Mouse (Mus musculus): ENCODE measurements around the gene Nelfe.
A peak's percentile ranks its signal among the peaks of the same experiment; 100 is the strongest.
"Not testable (repeated sequence)": the region's sequence is repeated elsewhere in the genome, so short reads cannot be mapped to it uniquely, and the experiment has no call there.

The Nelfe gene

DNA sequence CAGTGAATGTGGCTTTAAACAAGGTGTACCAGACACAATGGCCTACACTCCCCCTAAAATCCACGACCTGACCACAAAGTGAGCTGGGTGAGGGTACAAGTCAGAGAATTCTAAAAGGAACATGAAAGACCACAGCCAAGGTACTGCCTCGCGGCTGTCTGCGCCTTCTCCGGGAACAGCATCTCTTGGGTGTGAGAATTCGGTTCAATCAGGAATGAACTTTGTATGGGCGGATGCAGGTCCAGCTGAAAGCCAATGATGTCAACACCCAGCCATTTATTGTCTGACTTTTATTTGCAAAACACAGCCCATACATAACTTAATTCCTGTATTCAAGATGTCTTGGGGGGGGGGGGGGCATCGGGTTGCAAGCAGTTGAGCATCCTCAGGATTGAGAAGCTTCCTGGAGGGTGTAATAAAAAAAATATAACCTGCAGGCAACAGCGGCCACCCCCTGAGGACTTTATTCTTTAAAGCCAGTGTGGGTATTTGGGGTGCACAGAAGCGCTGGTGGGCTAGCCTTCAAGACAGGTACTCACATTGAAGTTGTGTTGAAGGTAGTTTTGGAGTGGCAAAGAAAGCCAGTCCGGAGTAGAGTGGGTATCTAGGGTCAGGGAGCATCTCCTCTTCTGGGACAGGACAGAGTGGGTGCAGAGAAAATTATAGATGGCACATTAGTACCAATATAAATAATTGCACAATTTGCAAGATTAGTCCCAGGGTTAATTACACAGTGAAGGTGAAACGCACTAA lies 43.1 kb downstream of the Nelfe start:
- DNase-seq (ENCODE audit: low read depth), result no peak

GRCm38 (mm10) chr17:34894074-34894597 lies 43.9 kb downstream of the Nelfe start:
- DNase-seq (ENCODE audit: low read depth), result peak; percentile 93

DNA sequence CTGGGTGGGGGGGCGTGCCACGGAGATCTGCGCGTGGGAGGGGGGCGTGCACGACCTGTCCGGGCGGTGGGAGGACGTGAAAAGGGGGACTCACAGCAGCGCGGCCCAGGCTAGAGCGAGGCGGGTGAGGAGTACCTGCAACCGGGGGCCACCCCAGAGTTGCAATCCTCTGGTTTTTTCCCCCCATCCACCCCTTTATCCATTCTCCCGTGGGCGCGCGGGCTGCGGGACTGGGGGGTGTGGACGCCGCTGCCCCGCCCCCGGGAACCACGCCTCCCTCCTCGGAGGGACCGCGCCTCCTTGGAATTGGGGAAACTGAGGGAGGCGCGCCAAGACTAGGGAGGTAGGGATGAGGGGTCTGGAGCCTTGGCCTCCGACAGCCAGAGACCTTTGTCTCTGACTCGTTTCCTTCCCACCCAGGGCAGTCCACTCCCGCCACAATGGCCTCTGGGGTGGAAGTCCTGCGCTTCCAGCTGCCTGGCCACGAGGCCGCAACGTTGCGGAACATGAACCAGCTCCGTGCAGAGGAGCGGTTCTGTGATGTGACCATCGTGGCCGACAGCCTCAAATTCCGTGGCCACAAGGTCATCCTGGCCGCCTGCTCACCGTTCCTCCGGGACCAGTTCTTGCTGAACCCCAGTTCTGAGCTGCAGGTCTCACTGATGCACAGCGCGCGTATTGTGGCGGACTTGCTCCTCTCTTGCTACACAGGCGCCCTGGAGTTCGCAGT lies 44.8 kb downstream of the Nelfe start:
- peak; percentile 56 for DNase-seq (ENCODE audit: low read depth)

DNA sequence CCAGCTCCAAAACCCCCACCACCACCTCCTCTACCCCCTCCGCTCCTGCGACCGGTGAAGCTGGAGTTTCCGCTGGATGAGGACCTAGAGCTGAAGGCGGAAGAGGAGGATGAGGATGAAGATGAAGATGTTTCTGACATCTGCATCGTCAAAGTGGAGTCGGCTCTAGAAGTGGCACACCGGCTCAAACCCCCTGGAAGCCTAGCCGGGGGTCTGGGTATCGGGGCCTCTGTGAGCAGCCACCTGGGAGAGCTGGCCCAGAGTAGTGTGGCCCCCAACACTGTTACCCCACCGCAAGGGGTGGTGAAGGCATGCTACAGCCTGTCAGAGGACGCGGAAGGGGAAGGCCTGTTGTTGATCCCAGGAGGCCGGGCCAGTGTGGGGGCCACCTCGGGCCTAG lies 45.5 kb downstream of the Nelfe start:
- DNase-seq (ENCODE audit: low read depth), result no peak

GRCm38 (mm10) chr17:34896366-34896765 lies 46.2 kb downstream of the Nelfe start:
- peak; percentile 82 for DNase-seq (ENCODE audit: low read depth)

DNA sequence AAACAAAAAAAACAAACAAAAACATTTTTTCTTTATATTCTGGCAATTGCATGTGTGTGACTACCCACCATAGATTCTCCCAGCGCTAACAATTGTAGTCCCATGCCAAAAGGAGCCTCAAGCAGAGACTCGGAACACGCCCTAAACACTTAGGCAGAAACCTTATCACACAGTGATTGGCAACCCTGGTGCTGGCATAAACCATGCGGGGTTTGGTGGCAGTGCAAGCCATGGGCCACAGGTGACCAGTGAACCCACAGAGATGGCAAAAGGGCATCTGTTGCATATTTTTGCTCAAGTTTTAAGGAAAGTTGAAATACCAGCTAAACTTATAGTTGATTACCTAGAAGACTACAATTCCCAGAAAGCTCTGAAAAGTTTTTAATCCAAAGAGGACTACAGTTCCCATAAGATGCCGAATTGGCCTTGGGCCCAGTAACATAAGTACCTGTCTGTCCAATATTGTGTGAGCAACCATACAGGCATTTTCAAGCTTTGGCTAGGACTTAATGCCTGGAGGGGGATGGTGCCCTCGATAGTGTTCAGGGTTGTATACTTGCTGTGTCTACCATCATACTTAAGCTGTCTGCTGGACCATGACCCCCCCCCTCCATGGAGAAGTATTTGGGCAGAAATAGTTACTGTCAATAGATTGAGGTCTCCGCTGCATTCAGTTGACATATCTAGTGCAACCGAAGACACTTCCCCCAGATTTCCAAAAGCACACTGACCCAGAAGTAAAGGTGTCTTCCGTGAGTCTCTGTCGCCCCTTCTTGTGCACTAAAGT lies 47.4 kb downstream of the Nelfe start:
- no peak for DNase-seq (ENCODE audit: low read depth)

DNA sequence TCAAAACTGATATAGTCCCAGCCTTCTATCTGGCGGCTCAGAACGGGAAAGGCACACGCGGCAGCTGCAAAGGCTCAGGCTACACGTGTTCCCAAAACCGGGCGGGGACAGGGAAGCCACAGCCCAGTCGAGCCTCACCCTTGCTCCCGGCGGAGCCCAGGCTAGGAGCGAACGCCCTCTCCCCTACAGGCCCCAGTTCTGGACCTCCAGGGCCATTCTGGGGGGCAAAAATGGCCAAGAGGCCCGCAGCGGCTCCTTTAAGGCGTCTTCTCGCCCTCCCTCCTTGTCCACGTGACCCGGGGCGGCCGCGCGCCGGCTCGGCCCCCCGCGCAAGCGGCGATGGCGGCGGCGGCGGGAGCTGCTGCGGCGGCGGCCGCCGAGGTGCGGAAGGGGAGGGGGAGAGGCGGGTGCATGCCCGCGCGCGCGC lies 48.0 kb downstream of the Nelfe start, which contains the start of the genes C2 and Ehmt2:
Gene C2, minus strand, starts transcription at position 106 of the 427 bp plus-strand sequence.
Gene Ehmt2, plus strand, starts transcription at position 310 of the 427 bp plus-strand sequence.
- DNase-seq (ENCODE audit: low read depth), result peak; percentile 83

DNA sequence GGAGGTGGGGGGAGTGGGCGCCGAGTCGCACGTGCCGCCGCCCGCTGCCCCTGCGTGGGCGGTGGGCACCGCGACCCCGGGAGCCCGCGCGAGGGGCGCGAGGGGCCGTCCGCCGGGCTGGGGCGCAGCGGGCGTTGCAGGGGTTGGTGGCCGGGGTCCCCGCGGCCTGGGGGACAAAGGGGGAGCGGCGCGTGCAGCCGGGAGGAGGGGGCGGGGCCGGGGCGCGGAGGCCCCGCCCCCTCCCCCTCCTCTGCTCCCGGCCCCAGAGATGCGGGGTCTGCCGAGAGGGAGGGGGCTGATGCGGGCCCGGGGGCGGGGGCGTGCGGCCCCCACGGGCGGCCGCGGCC lies 48.5 kb downstream of the Nelfe start:
- DNase-seq (ENCODE audit: low read depth), result peak; percentile 48

GRCm38 (mm10) chr17:34899053-34899889 lies 49.1 kb downstream of the Nelfe start:
- peak; percentile 60 for DNase-seq (ENCODE audit: low read depth)

DNA sequence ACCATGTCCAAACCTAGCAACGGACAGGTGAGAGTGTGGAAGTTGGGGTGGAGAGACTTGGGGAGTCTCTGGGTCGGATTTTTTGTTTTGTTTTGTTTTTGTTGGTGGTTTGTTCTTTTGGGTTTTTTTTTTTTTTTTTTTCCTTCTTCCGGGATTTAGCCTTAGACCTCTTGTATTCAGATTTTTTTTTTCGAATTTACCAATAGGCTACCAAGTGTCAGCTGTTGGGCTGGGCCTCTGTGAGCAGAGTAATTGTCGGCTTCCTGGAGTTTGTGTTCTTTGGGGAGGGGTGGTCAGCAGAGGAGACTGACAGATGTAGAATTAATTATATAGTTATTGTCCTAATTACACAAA lies 49.7 kb downstream of the Nelfe start:
- peak; percentile 81 for DNase-seq (ENCODE audit: low read depth)

- DNase-seq (ENCODE audit: low read depth), result not testable (repeated sequence)
These were observed 50.6 kb downstream of the Nelfe start for GRCm38 (mm10) chr17:34900826-34901225.

- not testable (repeated sequence) for DNase-seq (ENCODE audit: low read depth)
These were observed 51.8 kb downstream of the Nelfe start for GRCm38 (mm10) chr17:34901948-34902347.

DNA sequence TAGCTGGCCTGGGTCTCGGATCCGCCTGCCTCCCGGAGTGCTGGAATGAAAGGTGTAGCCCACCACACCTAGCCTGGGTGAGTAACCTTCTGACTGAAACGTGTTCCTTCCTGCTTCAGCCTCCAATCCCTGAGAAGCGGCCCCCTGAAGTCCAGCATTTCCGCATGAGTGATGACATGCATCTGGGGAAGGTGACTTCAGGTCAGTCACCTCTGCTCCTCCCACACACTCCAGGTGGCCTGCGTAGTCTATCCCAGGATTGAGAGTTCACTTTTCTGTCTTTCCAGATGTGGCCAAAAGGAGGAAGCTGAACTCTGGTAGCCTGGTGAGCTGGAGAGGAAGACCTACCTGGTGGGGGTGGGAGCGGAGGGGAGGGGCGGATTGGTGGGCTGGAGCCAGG lies 52.7 kb downstream of the Nelfe start:
- DNase-seq (ENCODE audit: low read depth), result no peak

All from induced T-regulatory cell, adult 2 months (primary cell).